Mouse (Mus musculus) thymus, postnatal 10 days (tissue): ENCODE data around the gene Ddx43.
"Not testable (repeated sequence)": the region's sequence is repeated elsewhere in the genome, so short reads cannot be mapped to it uniquely, and the experiment has no call there.

Experiments used
- DNase-seq, 2 experiments: peaks; one replicate each; pipeline ENCODE4 v3.0.0; 2021; ENCODE audit warnings: low spot score in 2 of 2

Gene Ddx43

DNA sequence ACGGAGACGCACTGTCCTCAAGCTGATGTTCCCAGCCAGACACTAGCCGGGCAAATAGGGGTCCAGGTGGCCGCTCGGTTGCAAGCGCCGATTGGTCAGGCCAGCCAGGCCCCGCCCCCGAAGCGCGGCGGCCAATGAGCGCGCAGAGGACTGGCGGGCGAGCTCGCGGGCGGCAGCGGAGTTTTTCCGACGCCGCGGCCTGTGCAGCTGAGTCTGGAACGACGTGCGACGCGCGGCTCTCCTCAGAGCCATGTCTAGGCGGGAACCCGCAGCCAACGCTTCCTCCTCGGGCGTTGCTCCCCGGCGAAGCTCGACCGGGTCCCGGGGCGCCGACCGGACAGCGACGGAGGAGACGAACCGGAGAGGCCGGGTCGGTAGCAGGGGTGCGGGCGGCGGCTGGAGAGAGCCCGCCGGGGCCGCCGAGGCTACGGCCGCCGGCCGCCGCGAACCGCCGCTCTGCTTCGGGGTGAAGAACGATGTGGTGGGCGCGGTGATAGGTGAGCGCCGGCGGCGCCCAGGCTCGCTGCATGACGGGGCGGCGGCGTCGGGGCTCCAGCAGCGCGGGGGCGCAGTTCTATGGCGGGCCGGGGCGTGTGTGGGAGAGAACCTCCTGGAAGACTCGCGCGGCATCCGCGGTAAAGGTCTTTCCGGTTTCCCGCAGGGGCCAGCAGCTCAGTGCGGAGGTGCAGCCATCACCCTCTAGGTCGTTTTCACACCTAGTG, at the start of gene Ddx43:
Gene Ddx43 (plus strand): TSS at position 148 of the 722 bp plus-strand sequence.
- peak; percentile 4 to 22 for DNase-seq

DNA sequence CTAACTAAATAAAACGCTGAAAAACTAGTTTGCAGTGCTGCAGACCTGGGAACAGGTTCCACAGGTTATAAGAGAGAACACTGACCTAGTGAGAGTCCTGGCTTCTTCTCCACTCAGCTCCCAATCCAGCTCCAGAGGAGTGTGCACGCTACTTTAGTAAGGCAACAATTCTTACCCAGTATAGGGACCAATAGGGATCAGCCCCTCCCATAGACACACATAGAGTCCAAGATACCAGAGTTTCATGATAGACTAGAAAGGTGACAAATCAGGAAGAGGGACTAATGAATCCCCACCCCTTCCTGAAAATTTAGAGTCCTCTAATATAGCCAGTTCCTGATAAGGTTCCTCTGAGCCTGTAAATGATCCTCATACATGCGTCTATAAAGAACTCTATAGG, 48.6 kb upstream of the Ddx43 start:
- DNase-seq: no peak

DNA sequence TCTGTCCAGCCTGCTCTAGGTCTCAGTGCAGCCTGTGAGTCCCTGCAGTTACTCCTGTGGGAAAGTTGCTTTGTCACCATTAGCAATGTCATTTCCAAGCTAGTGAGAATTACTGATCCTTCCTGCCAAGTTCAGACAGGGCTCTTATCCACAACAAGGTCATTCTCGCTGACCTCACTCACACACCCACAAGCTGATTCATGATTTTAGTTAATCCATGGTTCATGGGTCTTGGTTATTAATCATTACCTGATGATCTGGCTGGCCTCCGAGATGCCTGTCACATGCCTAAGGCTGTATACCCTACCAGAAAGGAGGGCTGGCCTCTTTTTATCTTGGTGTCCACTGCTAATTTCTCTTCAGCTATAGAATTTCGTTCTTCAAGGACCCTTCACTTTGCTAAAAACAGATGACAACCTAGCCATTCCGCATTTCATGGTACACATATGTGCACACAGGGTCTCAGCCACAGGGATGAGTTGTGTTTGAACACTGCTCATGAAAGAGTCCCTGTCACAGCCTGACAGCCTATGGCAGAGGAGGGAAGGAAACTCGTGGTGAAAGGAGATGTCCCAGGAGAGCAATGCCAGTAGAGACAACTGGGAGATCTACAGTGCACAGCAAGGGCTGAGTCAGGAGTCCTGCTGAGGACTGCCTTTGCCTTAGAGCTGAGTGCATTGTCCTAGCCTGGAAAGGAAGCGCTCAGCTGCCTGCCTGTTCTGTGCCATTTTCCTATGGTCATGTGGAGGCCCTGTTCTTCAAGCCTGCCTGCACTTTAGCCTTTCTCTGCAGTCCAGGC, 47.2 kb upstream of the Ddx43 start:
- not testable (repeated sequence) for DNase-seq

DNA sequence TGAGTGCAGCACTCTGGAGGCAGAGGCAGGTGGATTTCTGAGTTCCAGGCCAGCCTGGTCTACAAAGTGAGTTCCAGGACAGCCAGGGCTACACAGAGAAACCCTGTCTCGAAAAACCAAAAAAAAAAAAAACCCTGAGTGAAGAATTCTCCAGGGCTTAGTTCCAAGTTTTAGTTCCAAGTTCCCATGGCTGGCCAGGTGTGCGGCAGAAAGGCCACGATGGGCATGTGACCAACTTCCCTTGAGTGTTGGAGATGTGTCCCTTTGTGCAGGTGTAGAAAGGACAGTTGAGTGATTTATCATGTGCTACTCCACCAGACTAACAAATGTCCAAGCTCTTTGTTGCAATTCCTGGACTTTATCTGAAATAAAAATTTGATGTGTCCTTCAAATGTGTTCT, 46.4 kb upstream of the Ddx43 start:
- not testable (repeated sequence) for DNase-seq

DNA sequence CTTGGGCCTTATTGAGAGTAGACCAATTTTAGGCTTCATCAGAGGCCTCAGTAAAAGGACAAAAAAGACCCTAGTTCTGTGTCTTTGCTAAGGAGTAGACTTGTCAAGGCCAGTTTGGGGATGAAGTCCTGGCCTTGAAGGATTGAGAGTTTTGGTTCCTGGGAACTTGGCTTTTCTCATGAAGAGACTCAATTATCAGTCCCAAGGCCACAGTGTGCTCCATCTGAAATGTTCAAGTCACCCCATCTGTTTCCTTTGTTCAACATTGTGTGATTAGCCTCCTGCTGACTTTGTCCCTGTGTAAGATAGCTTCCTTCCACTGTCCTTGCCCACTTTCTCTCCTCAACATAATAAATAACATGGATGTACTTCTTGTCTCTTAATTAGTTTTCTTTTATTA, 45.6 kb upstream of the Ddx43 start:
- DNase-seq: not testable (repeated sequence)

DNA sequence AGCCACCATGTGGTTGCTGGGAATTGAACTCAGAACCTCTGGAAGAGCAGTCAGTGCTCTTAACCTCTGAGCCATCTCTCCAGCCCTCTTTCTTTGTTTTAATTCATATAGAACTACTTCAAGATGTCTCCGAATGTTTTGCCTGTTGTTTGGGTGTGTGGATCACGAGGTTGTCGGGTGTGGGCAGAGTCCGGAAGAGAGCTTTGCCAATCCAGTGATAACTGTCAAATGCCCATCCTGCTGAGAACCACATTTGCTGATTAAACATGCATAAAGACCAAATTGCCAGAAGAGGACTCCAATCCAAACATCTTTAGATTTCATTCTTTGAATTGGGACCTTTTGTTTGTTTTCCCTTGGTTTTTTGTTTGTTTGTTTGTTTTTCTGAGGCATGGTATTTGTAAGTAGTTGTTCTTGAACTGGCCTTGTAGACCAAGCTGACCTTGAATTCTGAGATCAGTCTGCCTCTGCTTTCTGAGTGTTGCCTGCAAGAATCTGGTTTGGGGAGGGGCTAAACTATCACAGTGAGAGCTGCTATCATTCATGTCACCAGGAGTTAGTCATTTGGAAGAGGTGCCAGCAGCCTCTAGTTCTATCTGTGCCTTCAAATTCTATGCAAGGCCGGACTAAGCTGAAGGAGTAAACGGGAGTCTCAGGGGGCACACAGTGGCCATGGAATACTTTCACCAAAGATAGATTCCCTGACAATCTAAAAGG, 43.9 kb upstream of the Ddx43 start:
- DNase-seq: no peak

DNA sequence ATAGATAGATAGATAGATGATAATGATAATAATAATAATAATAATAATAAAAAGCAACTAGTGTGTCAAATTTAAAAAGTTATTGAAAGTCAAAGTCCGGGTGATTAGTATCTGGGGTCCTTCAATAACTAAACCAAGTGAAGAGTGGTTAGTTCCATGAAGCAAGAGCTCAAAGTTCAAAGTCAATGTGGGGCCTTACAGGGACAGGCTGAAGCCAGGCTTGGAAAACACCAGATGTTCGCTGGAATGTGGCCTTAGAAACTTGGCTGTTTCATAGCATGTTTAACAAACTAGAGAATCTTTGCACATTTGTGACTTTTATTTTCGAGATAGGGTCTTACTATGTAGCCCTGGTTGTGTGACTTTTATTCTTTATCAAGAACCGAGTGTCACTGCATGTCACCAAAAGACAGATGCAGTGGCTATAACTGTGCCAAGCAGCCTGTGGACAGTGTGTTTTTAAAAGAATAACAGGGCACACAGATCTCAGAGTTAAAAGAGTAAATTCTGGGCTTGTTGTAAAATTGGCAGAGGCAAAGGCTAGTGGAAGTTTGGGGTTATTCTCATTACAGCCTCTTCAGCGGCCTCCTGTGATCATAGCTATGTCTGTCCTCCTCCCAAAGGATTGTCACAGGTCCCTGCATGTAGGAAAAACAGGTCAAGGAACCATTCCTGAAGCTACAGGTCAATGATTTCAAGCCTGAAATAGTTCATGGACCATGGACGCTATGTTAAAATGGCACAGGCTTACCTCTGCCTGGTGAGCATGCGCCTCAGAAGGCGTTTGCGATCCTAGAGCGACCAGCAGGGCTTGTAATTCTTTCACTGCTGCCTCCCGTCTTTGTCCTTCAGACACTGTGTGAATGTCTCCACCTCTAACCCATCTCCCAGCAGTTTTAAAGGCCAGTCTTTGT, 40.7 kb upstream of the Ddx43 start:
- DNase-seq: no peak

DNA sequence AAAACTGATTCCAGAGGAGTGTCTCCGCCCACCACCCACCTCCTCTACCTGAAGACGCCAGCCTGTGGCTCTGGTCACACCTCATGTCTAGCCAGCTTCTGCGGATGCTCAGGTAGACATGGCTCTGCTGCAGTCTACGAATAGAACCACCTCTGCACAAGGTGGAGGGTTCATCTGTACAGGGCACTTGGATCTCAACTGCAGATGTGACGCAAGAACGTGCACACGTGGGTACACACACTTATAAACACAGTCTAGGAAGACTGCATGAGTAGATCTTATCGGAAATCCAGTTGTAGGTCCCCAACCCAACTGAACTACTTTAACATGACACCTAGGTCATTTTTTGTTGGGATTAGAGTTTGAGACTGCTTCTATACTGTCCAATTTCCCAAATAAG, 40.0 kb upstream of the Ddx43 start, which contains the start of gene Gsta2:
Gene Gsta2 (minus strand): TSS at position 178 of the 400 bp plus-strand sequence.
- no peak for DNase-seq

DNA sequence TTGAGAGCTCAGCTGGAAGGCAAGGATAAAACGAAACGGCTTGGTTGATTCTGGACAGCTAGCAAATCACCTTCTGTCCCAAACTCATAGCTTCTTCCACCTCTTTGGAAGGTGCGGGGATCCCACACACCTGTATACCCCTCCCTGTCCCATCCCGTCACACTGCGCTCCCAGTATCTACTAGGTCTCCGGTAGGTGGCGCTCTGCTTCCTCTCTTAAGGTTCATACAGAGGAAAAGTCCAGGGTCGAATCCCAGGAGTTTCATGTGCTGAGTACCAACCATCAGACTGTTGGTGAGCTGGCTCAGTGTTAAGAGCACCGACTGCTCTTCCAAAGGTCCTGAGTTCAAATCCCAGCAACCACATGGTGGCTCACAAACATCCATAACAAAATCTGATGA, 37.5 kb upstream of the Ddx43 start:
- peak; percentile 23 to 70 for DNase-seq

DNA sequence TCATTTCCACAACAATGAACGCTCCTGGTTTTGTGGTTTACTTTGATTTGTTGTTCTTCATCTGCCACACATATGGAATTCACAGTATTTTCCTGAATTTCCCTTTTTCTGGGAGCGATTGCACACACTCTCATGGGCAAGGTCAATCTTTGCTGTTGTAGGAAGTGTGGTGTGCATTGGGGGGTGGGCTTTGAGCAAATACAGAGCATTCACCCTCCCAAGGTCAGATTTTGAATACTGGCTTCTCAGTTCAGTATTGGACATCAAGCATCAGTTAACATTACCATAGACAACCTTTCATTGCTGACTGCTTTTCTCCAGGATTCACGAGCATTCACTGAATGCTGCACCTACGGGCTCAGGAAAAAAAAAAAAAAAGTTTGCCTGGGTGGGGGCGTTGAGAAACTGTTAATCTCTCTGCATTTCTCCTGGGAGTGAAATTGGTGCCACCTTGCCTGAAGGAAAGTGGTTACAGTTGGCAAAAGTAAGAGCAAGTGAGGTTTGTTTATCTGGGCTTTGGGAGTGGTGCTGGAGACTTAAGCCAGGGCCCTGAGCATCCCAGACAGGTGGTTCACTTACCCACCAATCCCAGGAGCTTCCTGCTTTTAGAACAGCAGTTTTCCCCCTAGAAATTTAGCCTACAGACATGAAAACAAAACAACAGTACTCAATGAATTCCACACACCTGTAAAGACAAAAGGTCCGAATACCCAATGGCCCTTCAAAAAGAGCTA, 35.7 kb upstream of the Ddx43 start:
- DNase-seq: no peak

DNA sequence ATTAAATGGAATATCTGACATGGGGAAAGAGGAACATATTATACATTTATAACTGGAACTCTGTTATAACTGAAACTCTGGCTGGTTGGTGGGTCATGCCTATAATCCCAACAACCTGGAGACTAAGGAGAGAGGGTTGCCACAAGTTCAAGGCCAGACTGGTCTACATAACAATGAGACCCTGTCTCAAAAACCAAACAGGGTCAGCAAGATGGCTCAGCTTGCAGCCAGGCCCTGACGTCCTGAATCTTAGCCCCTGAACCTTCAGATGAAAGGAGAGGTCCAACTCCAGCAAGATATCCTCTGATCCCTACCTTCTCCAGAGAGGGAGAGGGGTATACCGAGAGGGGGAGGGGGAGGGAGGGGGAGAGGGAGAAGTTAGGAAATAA, 35.1 kb upstream of the Ddx43 start:
- no peak for DNase-seq

DNA sequence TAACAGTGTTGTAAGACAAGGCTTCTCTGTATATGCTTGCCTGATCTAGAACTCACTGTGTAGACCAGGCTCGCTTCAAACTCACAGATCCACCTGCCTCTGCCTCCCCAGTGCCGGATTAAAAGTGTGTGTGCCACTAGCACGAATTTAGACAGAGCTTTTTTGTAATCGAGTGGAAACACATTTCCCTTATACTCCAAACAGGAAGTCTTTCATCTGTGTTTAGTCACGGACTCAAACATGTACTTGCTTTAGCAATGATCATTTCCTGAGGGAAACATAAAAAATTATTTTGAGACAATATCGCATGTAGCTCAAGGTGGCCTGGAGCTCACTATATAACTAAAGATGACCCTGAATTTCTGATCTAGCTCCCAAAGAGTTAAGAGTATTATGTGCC, 32.2 kb upstream of the Ddx43 start:
- DNase-seq: no peak

DNA sequence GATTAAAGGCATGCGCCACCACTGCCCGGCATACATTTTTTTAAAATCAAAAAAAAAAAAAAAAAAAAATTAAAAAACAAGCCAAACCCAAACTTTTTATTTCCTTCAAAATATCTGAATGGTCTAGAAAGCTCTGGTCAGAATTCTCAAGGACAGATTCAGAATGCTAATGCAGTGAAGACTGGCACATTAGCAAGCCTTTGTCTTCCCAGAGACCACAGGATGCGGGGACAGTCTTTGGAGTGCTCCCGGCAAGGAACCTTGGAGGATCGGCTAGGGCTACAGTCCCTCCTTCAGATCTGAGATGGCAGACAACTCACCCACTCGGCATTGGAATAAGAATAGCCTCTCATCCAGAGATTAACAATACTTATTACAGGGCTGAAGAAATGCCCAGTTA, 30.9 kb upstream of the Ddx43 start:
- no peak for DNase-seq

DNA sequence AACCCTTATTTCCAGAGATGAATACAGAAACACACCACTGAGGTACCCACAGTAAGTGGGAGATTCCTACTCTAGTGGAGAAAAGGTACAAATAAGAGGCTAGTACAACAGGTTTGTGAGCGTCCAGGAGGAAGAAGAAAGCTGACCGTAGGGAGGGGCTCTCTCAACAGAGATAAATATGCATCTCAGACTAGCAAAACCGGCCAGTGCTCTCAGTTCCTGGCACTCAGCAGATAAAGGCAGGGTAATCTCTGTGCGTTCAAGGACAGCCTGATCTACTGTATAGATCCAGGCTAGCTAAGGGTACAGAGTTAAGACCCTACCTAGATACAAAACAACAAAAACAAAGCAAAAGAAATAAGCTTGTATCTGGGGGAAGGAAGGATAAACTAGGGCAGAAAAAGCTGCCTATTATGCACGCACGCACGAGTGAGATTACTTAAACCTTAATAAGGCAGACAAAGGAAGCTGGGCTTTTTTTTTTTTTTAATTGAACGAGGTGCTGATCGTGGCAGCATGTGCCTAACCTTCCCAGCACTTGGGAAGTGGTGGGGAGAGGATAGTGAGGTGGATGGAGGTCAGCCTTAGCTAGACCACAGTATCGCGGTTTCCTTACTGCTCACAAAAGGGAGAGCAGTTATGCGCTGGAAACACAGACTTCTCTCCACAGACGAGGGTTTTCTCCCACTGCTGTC, 29.6 kb upstream of the Ddx43 start:
- DNase-seq: no peak

DNA sequence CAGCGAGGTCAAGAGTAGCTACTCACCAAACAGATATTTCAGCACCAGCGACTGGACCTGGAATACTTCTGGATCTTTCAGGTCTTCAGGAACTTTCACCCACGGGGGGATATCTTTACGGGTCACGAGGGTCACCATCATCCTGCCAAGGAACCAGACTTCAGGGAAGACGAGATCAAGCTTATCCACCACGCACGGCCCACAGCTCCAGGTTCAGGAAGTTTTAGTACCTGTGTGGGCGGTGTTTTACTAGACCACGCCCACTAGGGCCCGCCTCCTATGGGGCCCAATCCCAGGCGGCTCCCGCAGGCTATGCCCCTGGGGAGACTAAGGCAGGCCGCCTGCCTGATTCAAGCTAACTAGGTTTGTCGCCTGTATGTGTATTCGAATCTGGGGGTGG, 27.6 kb upstream of the Ddx43 start, which contains the start of gene Dppa5a:
Gene Dppa5a (minus strand): TSS at position 219 of the 400 bp plus-strand sequence.
- not testable (repeated sequence) for DNase-seq

DNA sequence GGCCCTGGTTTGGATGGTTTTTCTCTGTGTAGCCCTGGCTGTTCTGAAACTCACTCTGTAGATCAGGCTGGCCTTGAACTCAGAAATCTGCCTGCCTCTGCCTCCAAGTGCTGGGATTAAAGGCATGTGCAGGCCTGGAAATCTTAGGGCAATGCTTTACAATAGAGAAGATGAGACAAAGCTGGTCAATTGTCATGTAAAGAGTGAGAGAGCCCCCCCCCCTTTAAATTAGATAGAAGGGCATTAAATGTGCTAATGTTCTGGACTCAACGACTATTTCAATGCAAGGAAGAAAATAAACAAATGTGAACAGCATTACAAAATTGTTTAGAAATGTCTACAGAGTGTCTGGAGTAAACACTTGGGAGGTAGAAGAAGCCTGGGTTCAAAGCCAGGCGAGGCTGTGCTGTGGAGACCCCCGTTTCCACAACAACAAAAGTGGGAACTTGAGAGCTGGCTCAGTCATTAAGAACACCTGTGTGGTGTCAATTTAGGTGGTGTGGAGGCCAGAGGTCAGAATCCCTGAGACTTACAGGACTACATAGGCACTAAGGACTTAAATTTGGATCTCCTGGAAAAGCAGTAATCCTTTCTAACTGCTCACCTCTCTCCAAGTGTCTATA, 26.8 kb upstream of the Ddx43 start:
- no peak for DNase-seq

DNA sequence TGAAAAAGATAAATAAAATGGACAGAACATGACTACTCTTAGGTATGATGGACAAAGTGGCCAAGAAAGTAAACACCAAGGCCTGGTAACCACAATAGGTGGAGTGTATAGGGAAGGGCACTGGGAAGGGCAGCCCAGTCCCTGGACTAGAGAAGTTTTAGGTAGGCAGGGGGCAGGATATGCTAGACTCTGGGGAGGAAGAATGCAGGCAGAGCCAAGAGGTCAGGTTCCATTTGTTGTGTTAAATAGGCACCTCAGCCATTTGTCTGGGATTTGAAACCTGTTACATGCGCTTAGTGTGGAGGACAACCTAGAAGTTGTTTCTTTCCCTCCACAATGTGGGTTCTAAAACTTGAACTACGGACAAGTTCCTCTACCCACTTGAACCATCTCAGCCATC, 26.2 kb upstream of the Ddx43 start:
- no peak for DNase-seq

DNA sequence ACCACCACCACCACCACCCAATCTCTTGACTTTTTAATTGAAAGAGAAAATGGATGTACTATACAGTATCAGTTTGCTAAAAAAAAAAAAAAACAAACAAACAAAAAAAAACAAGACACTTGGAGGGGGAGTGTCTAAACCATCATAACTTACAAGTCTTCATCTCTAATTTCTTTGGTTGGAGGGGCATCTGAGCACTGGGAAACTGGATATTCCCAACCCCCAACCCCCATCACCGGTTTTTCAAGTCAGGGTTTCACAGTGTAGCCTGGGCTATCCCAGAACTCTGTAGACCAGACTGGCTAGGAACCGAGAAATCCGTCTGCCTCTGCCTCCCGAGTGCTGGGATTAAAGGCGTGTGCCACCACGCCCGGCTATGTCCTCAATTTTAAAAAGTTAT, 25.8 kb upstream of the Ddx43 start:
- no peak for DNase-seq

DNA sequence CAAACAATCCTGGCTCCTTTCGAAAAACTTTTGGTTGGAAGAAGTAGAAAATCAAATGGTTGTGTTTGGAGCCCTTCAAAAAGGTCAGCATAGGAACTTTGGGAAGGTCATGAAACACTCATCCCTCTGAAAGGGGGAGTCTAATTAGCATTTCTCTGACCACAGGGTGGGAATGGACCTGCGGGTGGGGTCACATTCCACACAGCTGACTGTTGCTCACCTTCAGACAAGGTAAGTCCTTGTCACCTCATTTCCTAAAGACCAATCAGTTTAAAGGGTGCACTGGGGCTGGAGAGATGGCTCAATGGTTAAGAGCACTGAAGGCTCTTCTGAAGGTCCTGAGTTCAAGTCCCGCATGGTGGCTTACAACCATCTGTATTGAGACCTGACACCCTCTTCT, 24.1 kb upstream of the Ddx43 start:
- DNase-seq: no peak
